Mouse (Mus musculus): Measurements from ENCODE around the gene Sytl2.

Sytl2 gene

DNA sequence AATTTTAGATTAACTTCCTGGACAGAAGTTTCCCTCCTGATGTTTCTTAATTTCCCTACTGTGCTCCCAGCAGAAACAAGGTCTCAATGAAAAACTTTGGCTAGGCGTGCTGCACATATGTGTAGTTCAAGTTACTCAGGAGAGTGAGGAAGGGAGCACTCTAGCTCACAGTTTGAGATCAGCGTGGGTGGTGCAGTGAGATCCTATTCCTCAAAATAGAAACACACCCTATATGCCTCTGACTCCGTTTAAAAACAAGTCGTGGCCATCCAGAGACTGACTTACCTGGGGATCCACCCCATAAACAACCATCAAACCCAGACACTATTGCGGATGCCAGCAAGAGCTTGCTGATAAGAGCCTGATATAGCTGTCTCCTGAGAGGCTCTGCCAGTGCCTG is 47.0 kb downstream of the Sytl2 start:
- in situ Hi-C loops (cut with MboI; ENCODE audit: low pct_unique_long_range_greater_than_20kb in 1 of 2, low sequenced_read_pairs in 2 of 2, unreplicated experiment in 1 of 2), result no loop called here

DNA sequence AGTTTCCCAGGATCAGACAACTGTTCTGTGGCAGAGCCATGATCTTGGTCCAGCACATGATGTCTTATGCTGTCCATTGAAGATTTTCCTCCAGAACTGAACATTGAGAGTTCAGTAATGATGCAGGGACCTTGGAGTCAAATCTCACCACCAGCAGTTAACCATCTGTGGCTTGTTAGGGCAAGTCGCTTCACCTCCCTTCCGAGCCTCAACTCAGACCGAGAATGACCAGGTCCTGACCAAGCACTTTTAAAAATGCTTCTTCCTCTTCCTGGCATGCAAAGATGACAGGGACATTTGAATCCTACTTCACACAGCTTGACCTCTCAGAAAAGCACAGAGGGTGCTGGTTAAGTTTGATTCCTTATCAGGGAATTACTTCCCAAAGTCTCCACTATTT is 50.1 kb downstream of the Sytl2 start:
- in situ Hi-C loops (cut with MboI; ENCODE audit: low pct_unique_long_range_greater_than_20kb in 1 of 2, low sequenced_read_pairs in 2 of 2, unreplicated experiment in 1 of 2), result no loop called here

DNA sequence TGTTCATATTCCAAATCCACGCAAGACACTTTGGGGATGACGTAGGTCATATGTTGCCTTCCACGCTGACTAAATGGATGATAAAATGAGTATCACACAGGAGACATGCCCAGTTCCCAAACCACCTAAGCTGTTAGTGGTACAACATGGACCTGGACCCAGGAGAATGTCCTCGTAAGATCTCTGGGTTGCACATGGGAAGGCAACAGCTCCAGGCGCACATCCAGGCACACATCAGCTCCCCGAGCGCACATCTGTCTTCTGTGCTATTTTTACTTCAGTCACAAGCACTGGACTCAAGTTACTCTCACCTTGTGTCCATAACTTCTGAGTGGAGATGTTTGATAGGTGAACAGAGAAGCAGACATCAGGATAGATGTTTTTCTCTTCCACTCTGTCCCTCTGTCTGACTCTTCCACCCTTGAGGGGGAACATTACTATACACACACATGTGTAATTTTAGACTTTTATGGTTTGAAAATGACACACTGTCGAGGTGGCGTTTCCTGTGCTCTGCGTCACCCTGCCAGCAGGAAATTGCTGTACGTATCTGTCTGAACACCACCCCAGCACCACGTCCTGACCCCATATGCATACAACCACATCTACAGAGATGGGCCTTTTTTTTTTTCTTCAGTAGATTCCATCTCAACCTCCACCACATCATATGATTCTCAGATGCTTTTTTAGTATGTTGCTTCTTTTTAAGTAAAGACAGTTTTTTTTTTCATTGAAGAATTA is 51.6 kb downstream of the Sytl2 start:
- in situ Hi-C loops (cut with MboI; ENCODE audit: low pct_unique_long_range_greater_than_20kb in 1 of 2, low sequenced_read_pairs in 2 of 2, unreplicated experiment in 1 of 2), result no loop called here

DNA sequence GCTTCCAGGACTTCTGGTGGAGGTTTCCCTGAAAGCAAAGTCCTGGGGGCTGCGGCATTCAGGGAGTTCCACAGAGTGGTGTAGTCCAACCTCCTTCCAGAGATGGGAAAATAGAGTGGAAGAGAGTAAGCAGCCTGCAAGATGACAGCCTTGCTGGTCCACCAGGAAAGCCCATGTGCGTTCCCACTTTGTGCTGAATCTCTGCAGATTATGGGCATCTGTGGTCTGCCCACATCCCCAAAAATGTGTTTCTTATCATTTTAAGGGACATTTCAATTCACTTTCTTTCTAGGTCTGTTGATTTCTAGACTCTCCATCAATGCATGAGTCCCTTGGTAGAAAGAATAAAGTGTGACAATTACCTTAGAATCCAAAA is 52.2 kb downstream of the Sytl2 start:
- in situ Hi-C loops (cut with MboI; ENCODE audit: low pct_unique_long_range_greater_than_20kb in 1 of 2, low sequenced_read_pairs in 2 of 2, unreplicated experiment in 1 of 2), result no loop called here

DNA sequence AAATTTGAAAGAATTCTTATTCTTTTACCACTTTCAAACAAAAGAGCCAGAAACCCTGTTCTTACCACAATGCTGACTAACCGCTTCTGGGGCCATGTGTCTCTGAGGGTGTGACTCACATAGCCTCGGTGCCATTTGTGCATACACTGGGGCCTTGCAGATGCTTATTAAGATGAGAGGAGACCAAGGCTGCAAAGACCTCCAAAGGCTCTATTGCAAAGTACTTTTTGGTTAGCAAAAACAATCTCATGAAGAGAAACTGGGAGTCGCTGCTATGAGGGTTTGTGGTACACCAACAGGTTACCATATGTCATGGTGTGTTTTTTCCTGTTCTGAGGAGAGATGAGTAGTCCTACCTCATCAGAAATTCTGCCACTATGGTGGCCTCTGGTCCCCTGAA is 53.4 kb downstream of the Sytl2 start:
- in situ Hi-C loops (cut with MboI; ENCODE audit: low pct_unique_long_range_greater_than_20kb in 1 of 2, low sequenced_read_pairs in 2 of 2, unreplicated experiment in 1 of 2), result no loop called here

DNA sequence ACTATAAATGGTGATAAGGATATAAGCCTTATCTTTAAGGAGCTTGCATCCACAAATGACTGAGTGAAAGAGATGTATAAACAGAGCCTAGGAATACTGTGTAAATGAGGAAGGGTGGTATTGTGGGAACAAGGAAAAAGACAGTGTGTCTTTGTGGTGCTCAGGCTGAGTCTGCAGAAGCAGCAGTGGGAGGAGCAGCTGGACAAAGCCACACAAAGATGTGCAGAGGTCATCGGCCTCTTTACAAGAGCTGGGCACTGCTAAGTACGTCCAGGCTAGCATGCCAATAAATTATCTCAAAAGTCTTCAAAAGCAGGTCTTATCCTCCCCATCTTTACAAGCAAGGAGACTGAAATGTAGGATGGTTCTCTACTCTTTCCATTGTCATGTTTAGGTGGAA is 53.9 kb downstream of the Sytl2 start:
- in situ Hi-C loops (cut with MboI; ENCODE audit: low pct_unique_long_range_greater_than_20kb in 1 of 2, low sequenced_read_pairs in 2 of 2, unreplicated experiment in 1 of 2), result no loop called here

DNA sequence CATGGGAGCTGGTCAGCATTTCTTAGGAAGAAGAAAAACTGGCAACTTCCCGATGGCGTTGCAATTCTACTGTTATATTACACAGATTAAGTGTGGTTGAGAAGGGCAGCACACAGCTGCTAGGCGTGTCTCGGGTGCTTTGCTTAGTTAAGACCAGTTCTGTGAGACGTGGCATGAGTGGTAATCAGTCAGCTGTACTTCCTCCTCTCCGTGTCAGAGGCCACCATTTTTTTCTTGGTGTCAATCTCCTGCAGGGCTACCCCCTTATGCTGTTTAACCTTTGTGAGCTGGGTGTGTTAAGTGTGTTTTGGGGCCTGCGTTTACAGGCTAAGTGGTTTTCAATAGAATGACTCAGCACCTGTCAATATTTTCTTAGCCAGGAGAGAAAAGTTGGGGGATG is 60.7 kb downstream of the Sytl2 start:
- in situ Hi-C loops (cut with MboI; ENCODE audit: low pct_unique_long_range_greater_than_20kb in 1 of 2, low sequenced_read_pairs in 2 of 2, unreplicated experiment in 1 of 2), result no loop called here

DNA sequence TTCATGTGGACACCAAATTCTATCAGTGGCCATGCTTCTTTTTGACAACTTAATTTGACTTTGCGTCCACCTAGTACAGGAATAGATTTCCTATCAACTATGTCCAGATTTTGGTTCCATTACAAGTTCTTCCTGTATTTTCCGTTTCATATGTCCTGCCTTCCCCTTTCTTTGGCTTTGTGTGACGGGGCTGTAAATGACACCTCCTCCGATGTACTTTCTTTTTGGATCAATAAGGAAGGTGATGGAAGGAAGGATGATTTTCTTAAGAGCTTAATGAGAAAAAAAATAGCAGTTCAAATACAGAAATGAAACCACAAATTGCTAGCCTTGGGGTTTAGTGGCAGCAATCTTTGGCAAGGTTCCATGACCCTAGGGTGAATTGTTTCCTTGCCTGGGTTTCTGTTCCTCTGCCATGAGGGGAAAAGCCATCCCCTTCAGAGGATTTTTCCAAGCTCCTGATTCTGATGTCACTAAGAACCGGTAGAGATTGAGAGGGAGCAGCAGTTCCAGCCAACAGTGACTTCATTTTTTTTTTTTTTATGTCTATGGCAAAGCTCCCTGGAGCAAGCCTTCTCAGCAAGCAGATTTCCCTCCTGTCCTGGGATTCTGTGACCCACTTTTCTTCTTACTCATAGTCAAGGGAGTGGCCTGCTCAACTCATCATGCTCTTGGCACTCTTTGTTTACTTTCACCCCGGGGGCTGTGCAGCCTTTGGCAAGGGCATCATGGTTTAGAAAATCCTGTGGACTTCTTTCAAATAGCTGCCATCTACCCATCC is 68.2 kb downstream of the Sytl2 start:
- in situ Hi-C loops (cut with MboI; ENCODE audit: low pct_unique_long_range_greater_than_20kb in 1 of 2, low sequenced_read_pairs in 2 of 2, unreplicated experiment in 1 of 2), result no loop called here

DNA sequence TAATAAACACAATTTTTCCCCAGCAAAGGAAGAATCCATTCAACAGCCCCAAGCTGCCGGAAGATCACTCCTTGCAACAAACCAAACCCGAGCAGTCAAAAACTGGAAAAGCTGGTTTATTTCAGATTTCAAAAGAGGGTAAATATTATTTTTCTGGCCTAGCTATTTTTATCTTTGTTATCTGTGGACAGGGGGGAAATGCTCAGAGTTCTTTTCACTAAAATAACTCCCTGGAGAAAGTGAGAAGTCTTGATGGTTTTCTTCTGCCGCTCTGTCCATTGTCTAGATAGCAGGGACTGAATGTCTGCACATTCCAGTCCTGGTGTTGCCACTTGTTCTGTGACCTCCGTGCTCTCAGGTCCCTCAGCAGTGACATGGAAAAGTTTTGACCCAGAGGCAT is 70.8 kb downstream of the Sytl2 start:
- in situ Hi-C loops (cut with MboI; ENCODE audit: low pct_unique_long_range_greater_than_20kb in 1 of 2, low sequenced_read_pairs in 2 of 2, unreplicated experiment in 1 of 2), result no loop called here

DNA sequence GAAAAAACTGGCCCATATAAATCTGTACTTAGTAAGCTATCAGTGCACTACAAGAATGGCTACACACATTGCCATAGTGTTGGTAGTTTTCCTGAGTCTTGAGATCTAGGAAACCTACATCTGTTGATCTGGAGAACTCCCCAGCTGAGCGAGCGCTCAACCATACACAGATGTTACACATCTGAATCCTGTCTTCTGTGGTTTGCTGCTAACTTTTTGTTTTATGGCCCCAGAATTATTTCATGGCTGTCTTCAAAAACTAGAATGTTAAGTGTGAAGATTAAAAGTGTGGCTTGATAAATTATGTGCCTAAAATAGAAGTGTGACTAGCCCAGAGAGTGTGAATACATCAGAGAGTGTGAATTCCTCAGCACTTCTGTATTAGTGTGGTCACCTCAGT is 82.4 kb downstream of the Sytl2 start:
- in situ Hi-C loops (cut with MboI; ENCODE audit: low pct_unique_long_range_greater_than_20kb in 1 of 2, low sequenced_read_pairs in 2 of 2, unreplicated experiment in 1 of 2), result no loop called here

DNA sequence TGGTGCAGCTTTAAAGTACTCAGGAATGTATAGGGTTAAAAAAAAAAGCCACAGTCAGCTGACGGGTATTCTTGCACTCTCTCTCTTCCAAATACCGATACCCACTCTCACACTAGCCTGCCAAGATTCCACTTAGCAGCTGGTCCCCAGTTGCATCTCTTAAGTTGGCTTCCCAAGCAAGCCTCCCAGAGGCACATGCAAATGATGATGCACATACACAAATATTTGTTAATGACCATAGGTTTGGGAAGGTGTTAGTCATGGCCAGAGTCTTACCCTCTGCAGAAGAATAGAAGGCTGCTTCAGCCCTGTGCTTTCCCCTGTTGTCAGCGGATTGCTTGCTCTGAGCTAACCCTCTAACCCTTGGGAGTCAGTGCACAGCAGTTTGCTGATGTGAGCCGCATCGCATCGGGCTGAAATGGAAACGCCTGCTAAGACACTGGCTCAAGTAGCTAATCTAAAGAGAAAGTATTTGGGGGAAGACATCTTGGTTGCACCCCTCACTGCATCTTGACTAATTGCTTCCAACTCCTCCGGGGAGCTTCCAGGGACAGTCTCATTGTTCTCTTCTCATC is 84.9 kb downstream of the Sytl2 start:
- in situ Hi-C loops (cut with MboI; ENCODE audit: low pct_unique_long_range_greater_than_20kb in 1 of 2, low sequenced_read_pairs in 2 of 2, unreplicated experiment in 1 of 2), result no loop called here

DNA sequence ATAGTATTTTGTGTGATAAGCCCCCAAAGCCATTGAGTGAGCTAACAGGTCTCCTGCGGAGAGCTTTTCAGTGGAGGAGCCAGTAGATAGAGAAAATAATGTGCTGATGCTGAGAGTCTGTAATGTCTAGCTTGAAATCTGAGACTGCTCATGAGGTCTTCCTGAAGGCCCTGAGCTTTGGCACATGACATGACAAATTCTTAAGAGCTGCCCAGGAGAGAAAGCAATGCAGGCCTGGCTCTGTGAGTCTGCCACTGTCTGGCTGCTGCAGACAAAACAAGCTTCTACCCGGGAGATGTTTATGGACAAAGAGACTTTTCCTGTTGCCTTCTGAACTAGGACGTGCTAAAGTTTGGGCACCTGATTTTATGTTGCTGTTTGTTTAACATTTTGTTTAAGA is 87.7 kb downstream of the Sytl2 start:
- in situ Hi-C loops (cut with MboI; ENCODE audit: low pct_unique_long_range_greater_than_20kb in 1 of 2, low sequenced_read_pairs in 2 of 2, unreplicated experiment in 1 of 2), result no loop called here

DNA sequence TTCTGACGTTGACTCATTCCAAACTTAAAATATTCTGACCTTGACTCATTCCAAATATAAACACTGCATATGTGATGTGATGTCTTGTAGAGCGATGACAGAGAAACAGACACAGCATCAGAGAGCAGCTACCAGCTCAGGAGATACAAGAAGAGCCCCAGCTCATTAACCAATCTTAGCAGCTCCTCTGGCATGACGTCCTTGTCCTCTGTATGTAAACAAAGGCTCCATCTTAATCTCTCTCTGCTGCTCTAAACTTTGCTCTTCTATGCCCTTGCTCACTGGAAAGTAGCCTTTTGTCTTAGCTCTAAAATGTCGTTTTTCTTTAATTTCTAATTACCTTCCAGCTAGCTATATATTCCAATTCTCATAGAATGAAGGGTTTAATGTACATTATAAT is 93.0 kb downstream of the Sytl2 start:
- in situ Hi-C loops (cut with MboI; ENCODE audit: low pct_unique_long_range_greater_than_20kb in 1 of 2, low sequenced_read_pairs in 2 of 2, unreplicated experiment in 1 of 2), result no loop called here

DNA sequence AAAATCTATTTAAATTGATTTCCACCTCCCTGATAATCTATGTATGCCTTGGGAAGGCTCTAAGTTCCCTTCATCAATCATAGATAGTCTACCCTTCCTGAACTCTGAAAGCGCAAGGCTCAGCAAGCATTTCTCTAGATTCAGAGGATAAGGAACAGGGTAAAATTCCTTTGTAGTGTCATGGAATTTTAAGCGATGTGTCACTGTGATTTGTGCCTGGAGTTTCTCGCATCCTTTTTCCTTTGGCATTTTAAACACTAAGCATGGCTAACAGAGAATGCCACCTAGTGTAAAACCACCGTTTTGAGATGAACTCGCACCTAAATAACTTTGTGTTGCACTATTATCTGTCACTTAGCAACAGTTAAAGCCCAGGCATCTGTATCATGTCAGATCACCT is 93.9 kb downstream of the Sytl2 start:
- in situ Hi-C loops (cut with MboI; ENCODE audit: low pct_unique_long_range_greater_than_20kb in 1 of 2, low sequenced_read_pairs in 2 of 2, unreplicated experiment in 1 of 2), result no loop called here

DNA sequence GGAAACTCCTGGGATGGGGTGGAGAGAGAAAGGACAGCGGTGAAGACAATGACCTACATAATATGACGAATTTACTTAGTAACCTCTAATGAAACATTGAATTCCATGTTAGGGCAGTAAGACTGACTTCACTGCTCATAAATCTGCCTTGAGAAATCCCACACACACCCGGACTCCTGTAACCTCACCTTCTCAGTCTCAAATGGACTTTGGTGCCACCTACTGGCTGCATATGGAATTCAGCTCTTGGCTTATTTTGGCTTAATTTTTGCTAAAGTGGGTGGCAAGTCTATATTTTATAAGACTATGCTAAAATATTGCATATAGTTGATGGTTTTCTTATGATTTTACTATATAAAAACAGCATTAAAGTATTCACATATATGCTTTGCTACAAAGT is 107.9 kb downstream of the Sytl2 start:
- in situ Hi-C loops (cut with MboI; ENCODE audit: low pct_unique_long_range_greater_than_20kb in 1 of 2, low sequenced_read_pairs in 2 of 2, unreplicated experiment in 1 of 2), result no loop called here

DNA sequence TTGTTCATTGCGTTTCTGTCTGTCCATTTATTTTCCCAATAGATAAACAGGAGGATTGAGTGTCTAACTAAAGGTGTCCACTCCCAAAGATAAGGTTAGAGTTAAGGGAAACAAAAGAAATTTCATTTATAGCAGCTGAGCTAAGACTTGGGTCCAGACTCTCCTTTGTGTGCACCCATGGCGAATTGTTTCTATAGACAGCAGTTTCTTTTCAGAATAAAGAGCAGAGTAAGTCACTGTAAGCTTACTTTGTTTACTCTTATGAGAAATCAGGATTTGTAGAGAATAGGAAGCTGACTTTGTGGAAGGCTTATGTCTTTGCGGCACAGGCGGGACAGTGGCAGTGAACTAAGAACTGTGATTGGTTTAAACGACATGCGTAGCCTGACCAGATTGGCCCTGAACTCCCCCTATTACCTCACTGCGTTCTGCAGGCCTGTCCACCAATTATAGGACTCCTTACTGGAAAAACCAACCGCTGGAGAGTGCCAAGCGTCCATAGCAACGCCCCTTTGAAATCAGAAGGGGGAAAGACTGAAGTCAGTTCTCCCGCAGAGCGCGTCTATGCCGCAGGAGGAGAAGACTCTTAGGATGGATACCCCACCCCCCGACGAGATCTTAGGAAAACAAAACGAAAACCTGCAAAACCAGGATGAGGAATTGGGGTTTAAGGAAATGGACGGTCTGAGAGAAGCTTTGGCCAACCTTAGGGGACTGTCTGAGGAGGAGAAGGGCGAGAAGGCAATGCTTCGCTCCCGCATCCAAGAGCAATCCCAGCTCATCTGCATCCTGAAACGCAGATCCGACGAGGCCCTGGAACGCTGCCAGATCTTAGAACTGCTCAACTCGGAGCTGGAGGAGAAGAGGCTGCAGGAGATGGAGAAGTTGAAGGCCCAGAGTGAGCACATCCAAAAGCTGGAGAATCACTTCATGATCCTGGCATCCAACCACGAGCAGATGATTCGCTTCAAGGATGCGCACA is 124.3 kb downstream of the Sytl2 start, which contains the start of gene Ccdc89:
Gene Ccdc89 (plus strand): TSS at position 558 of the 982 bp plus-strand sequence.
- in situ Hi-C loops (cut with MboI; ENCODE audit: low pct_unique_long_range_greater_than_20kb in 1 of 2, low sequenced_read_pairs in 2 of 2, unreplicated experiment in 1 of 2), result no loop called here

DNA sequence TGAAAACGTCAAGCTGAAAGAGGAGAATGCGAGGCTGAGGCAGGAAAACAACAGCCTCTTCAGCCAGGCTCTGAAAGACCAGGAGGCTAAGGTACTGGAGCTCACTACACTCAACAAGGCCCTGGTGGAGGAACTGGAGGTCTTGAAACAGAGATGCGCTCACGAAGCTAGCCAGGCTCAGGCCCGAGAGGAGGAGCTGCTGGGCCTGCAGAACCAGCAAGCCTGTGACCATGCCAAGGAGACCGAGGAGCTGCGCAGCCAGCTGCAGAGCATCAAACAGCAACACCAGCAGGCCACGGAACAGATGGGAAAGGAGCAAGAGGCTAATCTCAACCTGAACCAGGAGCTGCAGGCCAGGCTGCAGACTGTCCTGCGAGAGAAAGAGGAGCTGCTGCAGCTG is 125.0 kb downstream of the Sytl2 start:
- in situ Hi-C loops (cut with MboI; ENCODE audit: low pct_unique_long_range_greater_than_20kb in 1 of 2, low sequenced_read_pairs in 2 of 2, unreplicated experiment in 1 of 2), result no loop called here

DNA sequence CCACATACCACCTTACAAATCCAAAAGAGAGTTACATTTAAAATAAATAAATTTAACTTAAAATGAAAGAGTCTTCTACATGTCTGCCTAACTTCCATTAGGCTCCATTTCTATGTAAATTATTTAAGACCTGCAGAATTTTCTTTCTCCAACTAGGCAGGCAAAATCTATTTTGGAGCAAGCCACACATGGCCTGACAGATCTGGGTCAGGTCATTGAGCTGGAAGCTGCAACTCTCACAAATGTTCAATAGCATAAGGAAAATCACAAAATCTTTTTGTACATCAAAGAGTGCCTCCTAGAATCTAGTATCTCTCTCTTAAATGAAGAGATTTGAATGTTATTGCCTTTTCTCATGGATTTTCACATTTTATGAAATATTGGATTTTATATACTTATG is 130.2 kb downstream of the Sytl2 start:
- in situ Hi-C loops (cut with MboI; ENCODE audit: low pct_unique_long_range_greater_than_20kb in 1 of 2, low sequenced_read_pairs in 2 of 2, unreplicated experiment in 1 of 2), result no loop called here

DNA sequence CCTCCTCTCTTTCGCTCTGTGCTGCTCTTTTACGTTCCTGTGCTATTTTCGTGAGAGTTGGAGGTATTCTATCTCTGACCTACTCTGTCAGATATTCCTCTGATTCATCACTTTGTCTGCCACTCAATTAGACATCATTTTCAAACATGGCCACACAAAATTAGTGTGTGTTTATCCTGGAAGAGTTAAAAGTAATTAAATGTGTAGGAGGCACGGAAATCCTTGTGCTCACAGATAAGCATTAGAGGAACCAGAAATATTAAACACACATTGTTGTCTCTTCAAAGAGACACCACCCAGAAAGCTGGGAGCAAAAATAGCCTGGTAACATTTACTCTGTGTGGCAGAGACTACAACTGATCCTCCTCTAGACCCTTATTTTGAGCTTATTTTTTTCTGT is 138.0 kb downstream of the Sytl2 start:
- in situ Hi-C loops (cut with MboI; ENCODE audit: low pct_unique_long_range_greater_than_20kb in 1 of 2, low sequenced_read_pairs in 2 of 2, unreplicated experiment in 1 of 2), result no loop called here
